Mouse (Mus musculus) forebrain, embryonic 14.5 days (tissue): ENCODE results near the gene Rif1. TPM values are rescaled to one million over a fixed set of nuclear protein-coding genes. Genes with fewer than 3 reads are reported as not detected.

Experiments
- ATAC-seq: fragments of 200-750 bp; cut with Nextera tagmentation; 2 replicates; pipeline ENCODE4 v1.8.0; 2017; ENCODE audit warnings: mild to moderate bottlenecking, moderate library complexity
- DNase-seq: peaks from one replicate; pipeline ENCODE4 v3.0.0-alpha.2; 2015; ENCODE audit warnings: low spot score
- H3K27ac ChIP-seq: fragments of 300-500 bp; sonication (generic); 2 replicates; pipeline ENCODE4 v1.5.1; 2014; ENCODE audit warnings: low read depth, mild to moderate bottlenecking, control low read depth, low read length, moderate library complexity
- H3K27me3 ChIP-seq: fragments of 300-500 bp; sonication (generic); replicated peaks from 2 replicates; pipeline ENCODE4 v1.6.1; 2014; ENCODE audit warnings: low read length, control low read depth, mixed read lengths; ENCODE audit not compliant: control insufficient read depth, insufficient read depth
- H3K36me3 ChIP-seq: fragments of 300-500 bp; sonication (generic); 2 replicates; pipeline ENCODE4 v1.6.1; 2014; ENCODE audit warnings: low read length, control low read depth; ENCODE audit not compliant: control insufficient read depth, insufficient read depth
- H3K4me1 ChIP-seq: fragments of 300-500 bp; sonication (generic); 2 replicates; pipeline ENCODE4 v1.6.1; 2014; ENCODE audit warnings: antibody characterized with exemption, low read length, control low read depth; ENCODE audit not compliant: control insufficient read depth, insufficient read depth
- H3K4me2 ChIP-seq: fragments of 300-500 bp; sonication (generic); 2 replicates; pipeline ENCODE4 v1.6.1; 2014; ENCODE audit warnings: mild to moderate bottlenecking, control low read depth, low read length
- H3K4me3 ChIP-seq: fragments of 300-500 bp; sonication (generic); 2 replicates; pipeline ENCODE4 v1.5.1; 2014; ENCODE audit warnings: low read depth, low read length, control low read depth
- H3K9ac ChIP-seq: fragments of 300-500 bp; sonication (generic); 2 replicates; pipeline ENCODE4 v1.6.1; 2014; ENCODE audit warnings: mild to moderate bottlenecking, low read length, control low read depth, moderate library complexity
- H3K9me3 ChIP-seq: fragments of 300-500 bp; sonication (generic); replicated peaks from 2 replicates; pipeline ENCODE4 v1.6.1; 2016; ENCODE audit warnings: low read length, control low read depth, mixed read lengths; ENCODE audit not compliant: control insufficient read depth
- WGBS: fragments of 180-500 bp; shearing (Covaris S2); extraction: QIAGEN DNeasy Blood & Tissue Kit; methylation state at CpG from one replicate; pipeline ENCODE4 v1.1.7; 2014; 5-methylcytosine and 5-hydroxymethylcytosine counted together
- polyA plus RNA-seq: library from polyadenylated mRNA; unstranded; fragments of >200 nt; fragmentation: Nextera tagmentation; extraction: Ambion mirVana; gene quantifications from 2 replicates; pipeline ENCODE4 v1.2.1, GENCODE M21; 2014

Rif1 gene
- polyA plus RNA-seq, 1 experiment from 2014 or later, result 20.1 TPM

DNA sequence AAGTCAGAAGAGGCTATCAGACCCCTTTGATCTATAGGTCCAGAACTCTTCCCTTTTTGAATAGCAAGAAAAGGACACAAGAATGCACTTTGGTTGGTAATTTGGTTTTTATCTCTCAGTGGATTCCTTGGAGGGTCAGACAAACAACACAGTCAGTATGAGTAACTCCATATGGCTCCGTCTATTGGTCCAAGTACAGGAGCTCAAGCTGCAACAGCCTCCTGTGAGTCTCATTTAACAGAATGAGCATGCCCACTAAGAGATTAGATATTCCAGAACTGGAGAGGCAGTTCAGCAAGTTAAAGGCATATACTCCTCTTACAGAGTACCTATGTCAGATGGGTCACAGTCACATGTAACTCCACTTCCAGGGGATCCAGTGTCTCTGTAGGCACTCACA lies 15.5 kb upstream of the Rif1 start:
- Histone ChIP-seq H3K4me1 (no peaks in the 10 kb centered on the region), H3K9ac (no peak overlapping the region), H3K27ac (no peak overlapping the region), H3K36me3 (no peaks in the 10 kb centered on the region), H3K9me3 (no peaks in the 10 kb centered on the region), H3K4me3 (no peak overlapping the region), H3K27me3 (no peaks in the 10 kb centered on the region), H3K4me2 (no peak overlapping the region)
- no peak for DNase-seq
- ATAC-seq, result no peak
- 71% methylated on average over 1 of the region's 1 CpGs for WGBS

- Histone ChIP-seq H3K27ac (no peak overlapping the region), H3K9me3 (no peaks in the 10 kb centered on the region), H3K4me3 (no peak overlapping the region), H3K36me3 (no peaks in the 10 kb centered on the region), H3K4me2 (no peak overlapping the region), H3K27me3 (no peaks in the 10 kb centered on the region), H3K4me1 (no peaks in the 10 kb centered on the region), H3K9ac (no peak overlapping the region)
- DNase-seq (no peak), ATAC-seq (no peak)
Observed at GRCm38 (mm10) chr2:52057681-52058080, 15.0 kb upstream of the Rif1 start.

- no peak for ATAC-seq
- H3K36me3 ChIP-seq, result no peaks in the 10 kb centered on the region
- H3K27me3 ChIP-seq, result no peaks in the 10 kb centered on the region
- no peak overlapping the region for H3K9ac ChIP-seq
- peaks cover 4% of the 10 kb centered on the region; the same call in 1 of the 2 replicates for H3K4me1 ChIP-seq
- 66% methylated on average over 1 of the region's 1 CpGs for WGBS
- H3K4me3 ChIP-seq, result no peak overlapping the region
- no peaks in the 10 kb centered on the region for H3K9me3 ChIP-seq
- H3K4me2 ChIP-seq, result no peak overlapping the region
- no peak overlapping the region for H3K27ac ChIP-seq
- no peak for DNase-seq
Observed at GRCm38 (mm10) chr2:52068641-52069040, 4.0 kb upstream of the Rif1 start.

DNA sequence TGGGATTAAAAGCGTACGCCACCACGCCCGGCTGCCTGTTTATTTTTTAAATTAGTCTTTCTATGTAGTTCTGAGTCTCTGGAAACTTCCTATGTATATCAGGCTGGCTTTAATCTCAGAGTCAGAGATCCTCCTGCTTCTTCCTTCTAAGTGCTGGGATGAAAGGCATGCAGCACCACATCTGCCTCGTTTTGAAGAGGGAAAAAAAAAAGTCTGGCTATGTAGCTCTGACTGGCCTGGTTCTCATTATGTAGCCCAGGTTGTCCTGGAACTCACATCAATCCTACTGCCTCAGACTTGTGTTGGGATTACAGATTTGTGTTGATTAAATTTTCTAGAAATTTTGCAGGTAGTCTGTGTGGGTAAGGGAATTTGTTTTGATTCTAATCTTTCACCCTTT lies 1.8 kb upstream of the Rif1 start:
- Histone ChIP-seq H3K36me3 (0 out of 2 replicates have a peak, but pooled peaks cover 4% of the 10 kb centered on the region), H3K9ac (no peak overlapping the region), H3K27me3 (no peaks in the 10 kb centered on the region), H3K4me2 (no peak overlapping the region), H3K4me3 (no peak overlapping the region), H3K9me3 (no peaks in the 10 kb centered on the region), H3K4me1 (peaks cover 7% of the 10 kb centered on the region; the same call in 1 of the 2 replicates), H3K27ac (no peak overlapping the region)
- 86% methylated on average over 5 of the region's 5 CpGs for WGBS
- no peak for DNase-seq
- no peak for ATAC-seq

- H3K9ac ChIP-seq, result peak overlapping the region; percentile 93; the same call in 1 of the 2 replicates
- 0 out of 2 replicates have a peak, but pooled peaks cover 4% of the 10 kb centered on the region for H3K36me3 ChIP-seq
- ATAC-seq (no peak), DNase-seq (no peak)
- H3K27me3 ChIP-seq, result no peaks in the 10 kb centered on the region
- peaks cover 7% of the 10 kb centered on the region; the same call in 1 of the 2 replicates for H3K4me1 ChIP-seq
- 0 out of 2 replicates have a peak overlapping the region, but pooled peaks have one; percentile 65 for H3K27ac ChIP-seq
- H3K4me2 ChIP-seq, result peak overlapping the region; percentile 67
- 21% methylated on average over 13 of the region's 13 CpGs for WGBS
- H3K4me3 ChIP-seq, result 0 out of 2 replicates have a peak overlapping the region, but pooled peaks have one; percentile 95
- H3K9me3 ChIP-seq, result no peaks in the 10 kb centered on the region
Observed at GRCm38 (mm10) chr2:52071241-52071991, 1.2 kb upstream of the Rif1 start.

DNA sequence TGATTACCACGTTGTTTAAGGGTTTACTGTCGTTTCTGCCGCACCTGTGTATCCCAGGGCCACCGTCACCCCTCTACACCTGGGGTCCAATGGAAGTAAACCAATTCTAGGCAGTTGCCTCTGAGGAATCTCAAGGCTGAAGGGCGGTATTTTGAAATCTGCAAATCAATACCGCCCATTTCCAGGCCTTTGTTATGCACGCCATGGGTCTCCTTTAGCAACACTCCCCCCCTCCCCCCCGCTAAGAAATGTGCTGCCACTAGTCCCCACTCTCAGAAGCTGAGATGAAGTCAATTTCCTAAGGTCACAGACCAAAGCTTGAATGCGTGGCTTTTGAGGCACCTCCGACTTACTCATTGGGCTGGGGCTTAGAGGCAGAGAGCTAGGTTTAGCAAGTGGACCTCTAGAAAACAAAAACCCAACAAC lies 554 bp upstream of the Rif1 start:
- under 1% methylated on average over 10 of the region's 10 CpGs for WGBS
- peak overlapping the region; percentile 67 for H3K4me2 ChIP-seq
- no peak for DNase-seq

GRCm38 (mm10) chr2:52073141-52073904 lies 691 bp downstream of the Rif1 start:
- DNase-seq, result peak; percentile 25
- Histone ChIP-seq H3K36me3 (peaks cover 12% of the 10 kb centered on the region; the same call in 1 of the 2 replicates), H3K27me3 (no peaks in the 10 kb centered on the region), H3K9ac (peak overlapping the region; percentile 93), H3K4me2 (peak overlapping the region; percentile 67), H3K27ac (peak overlapping the region; percentile 65; the same call in 1 of the 2 replicates), H3K4me3 (peak overlapping the region; percentile 95), H3K9me3 (no peaks in the 10 kb centered on the region), H3K4me1 (peaks cover 7% of the 10 kb centered on the region; the same call in 1 of the 2 replicates)
- peak; percentile 46; the same call in 1 of the 2 replicates for ATAC-seq
- WGBS, result 1% methylated on average over 50 of the region's 56 CpGs

More for the DNA sequence above, 554 bp upstream of the Rif1 start:
- H3K9ac ChIP-seq, result peak overlapping the region; percentile 93
- peaks cover 7% of the 10 kb centered on the region; the same call in 1 of the 2 replicates for H3K4me1 ChIP-seq
- H3K4me3 ChIP-seq, result peak overlapping the region; percentile 95
- H3K27me3 ChIP-seq, result no peaks in the 10 kb centered on the region
- no peaks in the 10 kb centered on the region for H3K9me3 ChIP-seq
- H3K27ac ChIP-seq, result peak overlapping the region; percentile 65
- H3K36me3 ChIP-seq, result peaks cover 7% of the 10 kb centered on the region; the same call in 1 of the 2 replicates
- ATAC-seq, result peak; percentile 41

- DNase-seq, result no peak
- no peaks in the 10 kb centered on the region for H3K27me3 ChIP-seq
- no peak for ATAC-seq
Observed at GRCm38 (mm10) chr2:52078666-52079065, 6.0 kb downstream of the Rif1 start.

More at GRCm38 (mm10) chr2:52078666-52079065, 6.0 kb downstream of the Rif1 start:
- Histone ChIP-seq H3K27ac (no peak overlapping the region), H3K36me3 (peaks cover 40% of the 10 kb centered on the region), H3K4me1 (peaks cover 3% of the 10 kb centered on the region; the same call in 1 of the 2 replicates), H3K4me3 (no peak overlapping the region), H3K9me3 (no peaks in the 10 kb centered on the region), H3K4me2 (no peak overlapping the region), H3K9ac (no peak overlapping the region)
- WGBS, result 90% methylated on average over 2 of the region's 2 CpGs
